Mouse (Mus musculus) gastrocnemius, adult 18-20 months (tissue): Measurements from ENCODE around the gene Map2k5. TPM values are rescaled to one million over a fixed set of nuclear protein-coding genes. Genes with fewer than 3 reads are reported as not detected.

Source experiments
- DNase-seq: peaks from one replicate; pipeline ENCODE4 v3.0.0; 2021; ENCODE audit warnings: low spot score
- total RNA-seq, 2 experiments: library from RNA; stranded (reverse); gene quantifications; 2 replicates each; pipeline ENCODE4 v1.2.3; 2021

The Map2k5 gene
- total RNA-seq, 2 experiments from 2014 or later: 14.1 to 15.5 TPM

- no peak for DNase-seq
Measured at GRCm38 (mm10) chr9:63146126-63146855, 231.4 kb downstream of the Map2k5 start.

GRCm38 (mm10) chr9:63145249-63146125, 232.2 kb downstream of the Map2k5 start:
- DNase-seq: no peak

- DNase-seq: no peak
Measured at GRCm38 (mm10) chr9:63144502-63145248, 233.0 kb downstream of the Map2k5 start.

GRCm38 (mm10) chr9:63143641-63144501, 233.8 kb downstream of the Map2k5 start:
- DNase-seq: no peak

GRCm38 (mm10) chr9:63143227-63143626, 234.5 kb downstream of the Map2k5 start:
- no peak for DNase-seq

- no peak for DNase-seq
Measured at GRCm38 (mm10) chr9:63142335-63143036, 235.2 kb downstream of the Map2k5 start.

GRCm38 (mm10) chr9:63141641-63142334, 235.9 kb downstream of the Map2k5 start:
- no peak for DNase-seq

- DNase-seq: no peak
Measured at GRCm38 (mm10) chr9:63140211-63140610, 237.5 kb downstream of the Map2k5 start.

- DNase-seq: no peak
Measured at GRCm38 (mm10) chr9:63139661-63140060, 238.0 kb downstream of the Map2k5 start.

- DNase-seq: no peak
Measured at GRCm38 (mm10) chr9:63138481-63138967, 239.2 kb downstream of the Map2k5 start.

GRCm38 (mm10) chr9:63137615-63137915, 240.1 kb downstream of the Map2k5 start:
- DNase-seq: no peak

- DNase-seq: no peak
Measured at GRCm38 (mm10) chr9:63136756-63137614, 240.7 kb downstream of the Map2k5 start.

- DNase-seq: no peak
Measured at GRCm38 (mm10) chr9:63136241-63136640, 241.5 kb downstream of the Map2k5 start.

- peak; percentile 57 for DNase-seq
Measured at GRCm38 (mm10) chr9:63135801-63136200, 241.9 kb downstream of the Map2k5 start.

- DNase-seq: no peak
Measured at GRCm38 (mm10) chr9:63135356-63135755, 242.3 kb downstream of the Map2k5 start.

- no peak for DNase-seq
Measured at GRCm38 (mm10) chr9:63133659-63134058, 244.0 kb downstream of the Map2k5 start.

GRCm38 (mm10) chr9:63132673-63133601, 244.8 kb downstream of the Map2k5 start:
- DNase-seq: peak; percentile 94
